16 mouse cellular contexts compared by ENCODE assay signal in genomic region chr6:146326631-146327030, GRCm38 (mm10).
"Had no signal": no experiment of that assay in that cellular context is flagged by ENCODE, and none has a peak within 500 bp of the region (broad histone marks: within the 10 kb centered on the region; RNA-seq: fewer than 3 reads in every experiment).

No protein-coding gene starts in this region.

- DNase-seq: retina, postnatal 1 day; right cerebral cortex, adult 18-20 months; right cerebral cortex, postnatal 14 days; right cerebral cortex, postnatal 25 days; right cerebral cortex, postnatal 4 days; spleen, adult 18-20 months; thymus, adult 18-20 months; thymus, adult 2 months; thymus, postnatal 14 days; thymus, postnatal 25 days; thymus, postnatal 36 days; thymus, postnatal 4 days had no signal

- H3K27ac ChIP-seq: neural tube, embryonic 13.5 days; neural tube, embryonic 15.5 days; stomach, embryonic 15.5 days; stomach, postnatal 0 days had no signal

- H3K4me3 ChIP-seq: neural tube, embryonic 13.5 days; neural tube, embryonic 15.5 days; stomach, embryonic 15.5 days had no signal
